8 mouse cellular contexts compared by ENCODE assay signal in genomic region chr16:45196816-45197215, GRCm38 (mm10). TPM values are rescaled to one million over a fixed set of nuclear protein-coding genes. Genes with fewer than 3 reads are reported as not detected.
A peak's percentile ranks its signal among the peaks of the same experiment; 100 is the strongest.
DNase-seq lines count a peak whose midpoint lies in the region; ATAC-seq lines count a peak whose summit lies in the region.

No protein-coding gene starts in this region.

- H3K4me3 ChIP-seq in embryonic facial prominence, embryonic 12.5 days: no peak overlapping the region

- no peak overlapping the region for H3K9ac ChIP-seq in embryonic facial prominence, embryonic 12.5 days

- peak; percentile 75 for DNase-seq in ES-CJ7 (ENCODE audit: low read depth, low spot score)
- DNase-seq in adrenal gland, postnatal 4 days (ENCODE audit: low spot score in 2 of 2): peak; percentile 7 to 32
- DNase-seq in heart, postnatal 25 days (ENCODE audit: low spot score): peak; percentile 24
- peak; percentile 75 to 78 for DNase-seq in kidney, postnatal 36 days
- peak; percentile 36 to 67 for DNase-seq in lung, adult 18-20 months
- DNase-seq in thymus, postnatal 4 days: peak; percentile 64

- H3K4me1 ChIP-seq in embryonic facial prominence, embryonic 12.5 days: no peaks in the 10 kb centered on the region

- intact Hi-C loops in heart, postnatal 25 days (cut with DNase I): loop anchor here (2.0 to 5.0 kb wide), 4 partner anchors 85 to 434 kb away; no protein-coding TSS in a partner anchor

- H3K4me2 ChIP-seq in embryonic facial prominence, embryonic 12.5 days (replicated peaks): no peak overlapping the region

- H3K27me3 ChIP-seq in embryonic facial prominence, embryonic 12.5 days: no peaks in the 10 kb centered on the region

- no peaks in the 10 kb centered on the region for H3K9me3 ChIP-seq in embryonic facial prominence, embryonic 12.5 days

- 36% methylated on average over 6 of the region's 6 CpGs for WGBS in embryonic facial prominence, embryonic 12.5 days

- no peak overlapping the region for H3K27ac ChIP-seq in embryonic facial prominence, embryonic 12.5 days

- no peaks in the 10 kb centered on the region; the same call in 1 of the 2 replicates for H3K36me3 ChIP-seq in embryonic facial prominence, embryonic 12.5 days

- ATAC-seq in embryonic facial prominence, embryonic 12.5 days (ENCODE audit: insufficient number of reproducible peaks, insufficient read depth, low FRiP score, low TSS enrichment): peak; percentile 47; the same call in 1 of the 2 replicates
- peak; percentile 81 for ATAC-seq in neutrophil, adult 5-6 weeks (ENCODE audit: extremely low read depth, insufficient number of reproducible peaks, low FRiP score, poor library complexity, severe bottlenecking)

RNA-seq across cellular contexts. Expression of gene Btla, which starts 27.3 kb away (rescaled TPM):
- total RNA-seq in adrenal gland, postnatal 4 days (2021): under 1 TPM; 0.53 to 0.59 TPM
- polyA plus RNA-seq in embryonic facial prominence, embryonic 12.5 days (2016; fragmentation: Nextera tagmentation; extraction: Ambion mirVana): 0.32 and 0.45 TPM in 2 replicates
- total RNA-seq in heart, postnatal 25 days (2021): under 1 TPM; 0.23 to 0.53 TPM
- total RNA-seq in neutrophil, adult 5-6 weeks (2017): 382 and 406 TPM in 2 replicates

RNA-seq across cellular contexts. Expression of gene Atg3, which starts 38.2 kb away (rescaled TPM):
- total RNA-seq in adrenal gland, postnatal 4 days (2021): 10 to 100 TPM; 37.6 to 40.1 TPM
- 36.0 and 36.5 TPM in 2 replicates for polyA plus RNA-seq in embryonic facial prominence, embryonic 12.5 days (2016; fragmentation: Nextera tagmentation; extraction: Ambion mirVana)
- 10 to 100 TPM; 19.1 to 22.1 TPM for total RNA-seq in heart, postnatal 25 days (2021)
- 207 and 231 TPM in 2 replicates for total RNA-seq in neutrophil, adult 5-6 weeks (2017)

RNA-seq across cellular contexts. Expression of gene Slc35a5, which starts 38.3 kb away (rescaled TPM):
- 10 to 100 TPM; 28.9 to 30.6 TPM for total RNA-seq in adrenal gland, postnatal 4 days (2021)
- polyA plus RNA-seq in embryonic facial prominence, embryonic 12.5 days (2016; fragmentation: Nextera tagmentation; extraction: Ambion mirVana): 13.9 and 15.4 TPM in 2 replicates
- total RNA-seq in heart, postnatal 25 days (2021): 10 to 100 TPM; 10.9 to 11.0 TPM
- total RNA-seq in neutrophil, adult 5-6 weeks (2017): 109 and 112 TPM in 2 replicates

Comparison
In these comparisons a context has a peak if more than half of its experiments do, and no peak if none do; other contexts are left out.
1. DNase-seq: peak in every context shown above with its lines; median percentile 76 in kidney, postnatal 36 days; 75 in ES-CJ7; 64 in thymus, postnatal 4 days; 52 in lung, adult 18-20 months; 24 in heart, postnatal 25 days; 20 in adrenal gland, postnatal 4 days.
2. RNA of gene Btla, which starts 27.3 kb away (total RNA-seq): 382 to 406 TPM in neutrophil, adult 5-6 weeks; 0.53 to 0.59 TPM in adrenal gland, postnatal 4 days and 0.23 to 0.53 TPM in heart, postnatal 25 days; every median in the first group is over 100 times any median in the second.